Mouse (Mus musculus) lung, postnatal 10 days (tissue): Measurements from ENCODE around the gene Kxd1.

ENCODE experiments used
- DNase-seq: peaks from one replicate; pipeline ENCODE4 v3.0.0; 2021

Kxd1 gene

GRCm38 (mm10) chr8:70492664-70493640 is 34.8 kb downstream of the Kxd1 start, which contains the start of gene Crlf1:
Crlf1 (plus strand) TSS chr8:70493158.
- peak; percentile 19 for DNase-seq

DNA sequence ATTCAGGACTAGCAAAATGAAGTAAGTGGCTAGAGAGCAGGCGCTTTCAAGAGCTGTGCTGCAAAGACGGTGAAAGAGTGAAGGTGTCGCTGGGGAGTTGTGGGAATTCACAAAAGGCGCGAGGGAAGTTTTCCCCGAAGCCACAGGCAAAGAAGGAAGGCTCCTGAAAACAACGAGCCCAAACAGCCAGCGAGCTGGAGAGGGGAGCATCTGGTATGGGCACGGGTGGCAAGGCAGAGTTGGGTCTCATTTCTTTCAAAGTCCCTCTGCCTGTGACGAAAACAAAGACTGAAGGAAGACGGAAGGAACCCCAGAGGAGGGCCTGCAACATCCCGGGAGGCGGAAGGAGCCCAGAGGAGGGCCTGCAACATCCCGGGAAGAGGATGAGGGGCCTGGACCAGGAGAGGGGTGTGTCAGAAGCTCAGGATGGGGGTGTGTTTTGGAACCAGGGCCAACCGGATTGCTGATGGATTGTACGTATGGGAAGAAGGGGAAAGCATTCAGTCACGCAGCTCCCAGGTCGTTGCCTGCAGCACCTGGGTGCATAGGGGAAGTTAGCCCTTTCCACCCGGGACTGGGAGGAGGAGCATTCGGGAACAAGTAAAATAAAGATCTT is 36.8 kb downstream of the Kxd1 start:
- no peak for DNase-seq

DNA sequence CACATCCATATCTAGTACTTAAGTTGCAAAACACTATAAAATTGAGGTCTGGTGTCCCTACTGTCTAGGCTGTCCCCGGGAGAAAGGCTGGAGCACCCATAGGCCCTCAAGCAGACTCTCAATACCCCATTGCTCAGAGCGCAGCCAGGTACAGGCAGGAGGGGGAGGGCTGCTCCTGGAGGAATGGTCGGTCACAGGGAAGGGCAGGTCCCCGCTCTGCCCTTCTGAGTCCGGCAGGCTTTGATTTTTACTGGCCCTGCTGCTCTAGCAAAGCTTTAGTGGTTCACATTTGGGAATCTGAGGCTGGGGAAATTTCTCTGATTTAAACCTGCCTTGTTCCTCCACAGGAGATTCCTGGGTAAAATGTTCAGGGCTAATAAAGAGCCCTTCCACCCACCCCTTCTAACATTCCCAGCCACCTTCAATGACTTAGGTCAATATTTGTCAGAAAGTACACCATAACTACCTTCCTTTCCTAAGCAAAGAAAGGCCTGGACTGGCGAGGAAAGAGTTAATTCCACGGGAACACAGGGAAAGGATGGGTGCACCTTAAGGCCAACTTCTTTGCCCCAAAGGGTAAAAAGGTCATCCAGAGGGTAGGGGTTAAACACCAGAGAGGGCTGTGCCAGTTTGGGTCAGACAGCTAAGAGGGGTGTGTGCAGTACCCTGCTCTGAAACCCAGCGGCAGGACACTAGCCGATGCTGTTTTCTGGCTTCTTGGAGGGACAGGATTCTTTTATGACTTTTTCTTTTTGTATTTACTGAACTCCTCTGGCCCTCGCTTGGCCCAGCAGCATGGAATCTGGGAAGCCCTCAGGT is 37.5 kb downstream of the Kxd1 start:
- DNase-seq = peak; percentile 40

GRCm38 (mm10) chr8:70489576-70489975 is 38.2 kb downstream of the Kxd1 start:
- DNase-seq = peak; percentile 42

GRCm38 (mm10) chr8:70488931-70489470 is 38.8 kb downstream of the Kxd1 start:
- DNase-seq = no peak

- DNase-seq = peak; percentile 65
Measured at GRCm38 (mm10) chr8:70487993-70488796, 39.6 kb downstream of the Kxd1 start.

DNA sequence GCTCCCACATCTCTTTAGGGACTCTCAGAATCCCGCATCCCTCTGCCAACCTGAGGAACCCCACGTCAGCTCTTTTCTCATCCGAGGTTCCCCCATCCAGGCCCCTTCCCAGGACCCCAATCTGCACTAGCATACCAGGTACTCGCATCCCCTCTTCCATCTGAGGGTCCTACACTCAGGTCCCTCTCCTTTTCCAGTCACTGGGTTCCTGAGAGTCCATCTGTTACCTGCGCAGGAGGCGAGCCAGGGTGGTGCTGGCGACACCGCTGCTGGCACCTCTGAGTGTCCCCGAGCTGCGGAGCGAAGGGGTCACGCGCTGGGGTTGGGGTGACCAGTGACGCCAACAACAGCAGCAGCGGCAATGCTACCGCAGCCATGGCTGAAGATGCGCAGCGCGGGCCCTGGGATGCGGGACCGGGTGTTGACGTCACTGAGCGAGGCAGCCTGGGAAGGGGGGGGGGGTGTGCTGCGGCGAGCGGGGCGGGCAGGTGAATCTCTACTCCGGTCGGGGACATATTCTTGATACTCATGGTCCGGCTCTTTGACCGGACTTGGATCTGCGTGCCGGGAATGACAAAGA is 40.7 kb downstream of the Kxd1 start, which contains the start of gene Tmem59l:
Gene Tmem59l (minus strand): TSS at position 418 of the 580 bp plus-strand sequence.
- no peak for DNase-seq

DNA sequence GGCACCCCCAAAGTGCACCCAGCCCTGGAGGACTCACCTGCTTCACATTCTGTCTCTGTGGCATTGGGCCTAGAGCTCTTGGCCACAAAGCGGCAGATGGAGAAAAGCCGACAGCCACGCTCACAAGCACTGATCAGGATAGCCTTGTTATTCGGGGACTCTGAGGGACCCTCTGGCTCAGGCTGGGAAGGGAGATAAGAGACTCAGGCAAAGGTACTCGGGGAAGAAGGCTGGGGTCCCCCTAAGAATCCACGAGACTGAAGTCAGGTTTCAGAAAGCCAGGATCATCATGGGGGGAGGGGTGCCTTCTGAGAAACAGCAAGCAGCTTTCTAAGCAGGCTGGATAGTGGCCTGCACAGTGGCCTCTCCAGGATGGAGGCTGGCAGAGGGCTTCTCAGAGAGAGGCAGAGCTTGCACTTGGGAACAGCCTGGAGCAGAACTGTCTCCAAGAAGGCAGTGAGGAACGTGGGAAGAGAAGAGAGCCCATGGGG is 41.5 kb downstream of the Kxd1 start:
- no peak for DNase-seq

- peak; percentile 60 for DNase-seq
Measured at GRCm38 (mm10) chr8:70482943-70483342, 44.8 kb downstream of the Kxd1 start.

- no peak for DNase-seq
Measured at GRCm38 (mm10) chr8:70481908-70482307, 45.8 kb downstream of the Kxd1 start.

DNA sequence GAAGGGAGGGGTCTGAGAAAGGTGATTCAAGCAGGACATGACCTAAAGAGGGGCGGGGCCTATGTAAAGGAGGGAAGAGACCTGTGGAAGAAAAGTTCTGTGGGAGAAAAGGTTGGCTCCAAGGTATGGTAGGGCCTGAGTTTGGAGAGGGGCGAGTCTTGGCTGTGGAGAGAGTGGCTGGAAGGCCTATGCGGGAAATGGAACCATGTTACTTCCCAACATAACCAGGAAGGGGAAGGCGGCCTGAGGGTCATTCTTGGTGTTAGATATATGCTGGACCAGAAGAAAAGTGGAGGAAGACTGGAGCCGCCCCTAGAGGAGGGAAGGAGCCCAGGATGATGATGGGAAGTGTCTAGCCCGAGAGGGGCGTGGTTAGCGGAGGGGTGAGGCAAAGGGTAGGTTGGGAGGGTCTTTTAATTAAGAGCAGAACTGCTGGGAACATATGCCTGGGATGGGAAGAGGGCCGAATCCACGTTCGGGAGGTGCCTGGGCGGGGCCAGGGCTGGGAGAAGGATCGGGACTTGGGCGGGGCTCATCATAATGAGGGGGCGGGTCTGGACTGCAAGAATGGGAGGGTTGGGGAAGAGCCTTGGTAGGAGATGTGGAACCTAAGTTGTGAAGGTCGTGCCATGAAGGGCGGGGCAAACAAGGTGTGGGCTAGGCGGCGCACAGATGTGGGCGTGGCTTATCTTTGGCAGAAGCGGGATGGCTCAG is 50.3 kb downstream of the Kxd1 start:
- DNase-seq = peak; percentile 64

DNA sequence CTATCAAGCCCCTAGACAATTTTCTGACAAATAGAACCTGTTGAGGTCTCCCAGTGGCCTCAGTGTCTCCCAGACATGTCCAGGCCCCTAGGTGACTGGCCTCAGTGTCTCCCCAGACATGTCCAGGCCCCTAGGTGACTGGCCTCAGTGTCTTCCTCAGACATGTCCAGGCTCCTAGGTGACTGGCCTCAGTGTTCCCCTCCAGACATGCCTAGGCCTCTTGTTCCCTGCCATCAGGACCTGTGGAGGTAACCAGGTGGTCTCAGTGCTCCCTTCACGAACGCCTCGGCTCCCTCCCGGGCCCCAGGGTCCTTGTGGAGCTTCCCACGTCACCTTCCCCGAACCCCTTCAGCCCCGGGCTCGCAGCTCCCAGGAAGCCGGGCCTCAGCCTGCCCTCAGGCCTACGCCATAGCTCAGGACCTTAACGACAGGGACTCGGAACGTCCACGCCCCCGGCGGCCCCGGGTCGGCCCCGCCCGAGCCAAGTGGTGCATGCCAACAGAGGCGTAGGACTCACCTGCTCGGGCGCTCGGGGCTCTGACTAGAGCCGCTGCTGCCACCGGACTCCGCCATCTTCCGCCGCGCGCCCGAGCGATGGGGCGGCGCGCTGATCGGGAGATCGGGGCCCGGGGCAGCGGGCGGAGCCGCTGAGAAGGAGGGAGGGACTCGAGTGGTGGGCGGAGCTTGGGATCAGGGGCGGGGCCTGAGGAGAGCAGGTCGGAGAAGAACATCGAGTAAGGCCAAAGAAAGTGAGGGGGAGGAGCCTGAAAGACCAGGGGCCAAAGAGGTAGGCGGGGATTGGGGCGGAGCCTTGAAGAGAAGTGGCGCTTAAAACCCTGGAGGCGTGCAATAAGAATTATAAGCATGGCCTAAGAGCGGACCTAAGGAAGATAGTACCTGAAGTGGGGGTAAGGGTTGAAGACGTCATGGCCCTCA is 51.2 kb downstream of the Kxd1 start, which contains the start of gene Klhl26:
Gene Klhl26 (minus strand): TSS at position 636 of the 936 bp plus-strand sequence.
- peak; percentile 98 for DNase-seq

DNA sequence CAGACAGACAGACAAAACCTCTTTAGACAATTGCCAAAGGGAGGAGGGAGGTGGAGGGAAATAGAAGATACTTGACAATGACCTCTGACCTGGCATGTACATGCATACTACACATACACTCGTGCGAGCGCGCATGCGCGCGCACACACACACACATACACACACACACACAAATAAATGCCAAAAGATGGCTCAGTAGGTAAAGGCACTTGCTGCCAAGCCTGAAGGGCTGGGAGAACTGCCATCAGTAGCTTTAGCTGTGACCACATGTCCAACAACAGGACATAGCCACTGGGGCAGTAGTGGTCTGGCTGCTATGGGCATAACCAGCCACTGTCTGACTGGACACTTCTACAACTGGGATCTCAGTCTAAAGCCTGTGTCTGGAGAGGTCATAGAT is 55.9 kb downstream of the Kxd1 start:
- no peak for DNase-seq

DNA sequence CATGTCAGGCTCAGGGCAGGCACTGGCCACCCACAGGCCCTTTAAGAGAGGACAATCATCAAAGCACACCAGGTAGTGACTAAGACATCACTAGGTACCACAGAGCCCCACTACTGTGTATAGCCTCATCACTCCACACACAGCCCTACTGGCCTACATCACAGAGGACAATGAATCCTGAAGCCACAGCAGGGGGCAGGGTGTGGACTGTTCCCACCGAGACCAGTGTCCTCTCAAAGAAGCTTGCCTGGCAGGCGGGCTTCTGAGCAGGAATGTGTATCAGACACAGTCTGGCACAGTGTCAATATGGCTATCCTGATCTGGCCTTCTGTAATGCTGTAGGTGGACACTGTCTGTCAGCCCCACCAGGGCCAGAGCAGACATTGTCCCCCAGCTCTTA is 57.8 kb downstream of the Kxd1 start:
- no peak for DNase-seq

- DNase-seq = peak; percentile 30
Measured at GRCm38 (mm10) chr8:70469295-70469916, 58.4 kb downstream of the Kxd1 start.

GRCm38 (mm10) chr8:70468733-70469132 is 59.0 kb downstream of the Kxd1 start:
- no peak for DNase-seq

GRCm38 (mm10) chr8:70467907-70468306 is 59.8 kb downstream of the Kxd1 start:
- DNase-seq = no peak

- no peak for DNase-seq
Measured at GRCm38 (mm10) chr8:70467229-70467725, 60.5 kb downstream of the Kxd1 start.

- DNase-seq = peak; percentile 57
Measured at GRCm38 (mm10) chr8:70466771-70467170, 61.0 kb downstream of the Kxd1 start.
